Mouse (Mus musculus) Patski (cell line): ENCODE measurements around the gene Apbb1ip. TPM values are rescaled to one million over a fixed set of nuclear protein-coding genes. Genes with fewer than 3 reads are reported as not detected.
A peak's percentile ranks its signal among the peaks of the same experiment; 100 is the strongest.

ENCODE experiments used
- ATAC-seq: fragments of 100-300 bp; one replicate; pipeline ENCODE4 v1.8.0; 2021
- CTCF ChIA-PET: fragments of 350-600 bp; sonication (Branson Sonifier 250); formaldehyde crosslinking; loops from one replicate; lab custom pipeline; 2022; ENCODE audit warnings: inconsistent platforms; lab: Charles Lee
- POLR2A ChIA-PET: fragments of 350-600 bp; sonication (Branson Sonifier 250); formaldehyde crosslinking; loops from one replicate; lab custom pipeline; 2022; ENCODE audit warnings: antibody characterized with exemption, inconsistent platforms; lab: Charles Lee
- DNase-seq: peaks from one replicate; pipeline ENCODE4 v3.0.0-alpha.2; 2011; ENCODE audit warnings: low read depth, low spot score
- H3K27me3 ChIP-seq: fragments of 371-371 bp; one replicate; pipeline ENCODE4 v1.5.1; 2021
- CTCF ChIP-seq: fragments of 100-300 bp; IDR thresholded peaks from one replicate; pipeline ENCODE4 v1.5.1; 2021
- in situ Hi-C: fragments of 300-500 bp; cut with MboI; formaldehyde crosslinking; loops from 3 replicates; pipeline ENCODE4 v1.11.1; 2018; ENCODE audit warnings: low pct_unique_long_range_greater_than_20kb, mixed read lengths
- polyA plus RNA-seq: library from polyadenylated mRNA; unstranded; gene quantifications from one replicate; pipeline ENCODE4 v1.2.3, GENCODE M21; 2021

Gene Apbb1ip
- polyA plus RNA-seq = not detected

DNA sequence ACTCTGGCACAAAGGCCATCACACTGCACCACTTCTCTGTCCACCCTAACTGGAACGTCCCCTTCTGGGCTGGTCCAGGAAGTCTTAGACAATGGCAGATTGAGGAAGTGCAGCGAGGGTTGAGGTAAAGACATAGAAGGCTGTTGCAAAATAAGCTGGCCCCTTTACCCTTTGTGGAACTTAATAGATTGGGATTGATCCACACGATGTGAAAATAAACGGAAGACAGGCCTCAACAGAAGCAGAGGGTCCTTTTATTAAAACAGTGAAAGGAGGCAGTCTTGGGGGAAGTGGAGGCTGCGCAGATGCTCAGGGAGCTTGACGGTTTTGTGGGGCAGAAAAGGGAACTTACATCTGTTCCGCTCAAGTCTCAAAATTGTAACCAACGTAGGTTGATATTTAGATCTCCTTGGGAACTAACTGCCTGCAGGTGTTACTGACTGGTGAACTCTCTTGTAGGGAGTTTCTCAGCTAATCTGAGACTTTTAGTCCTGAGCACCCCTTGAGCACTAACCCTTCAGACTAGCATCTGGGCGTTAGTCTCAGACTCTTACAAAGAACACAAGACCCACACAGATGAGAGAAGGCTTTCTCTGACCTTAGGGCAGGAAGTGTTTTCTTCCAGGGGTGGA, at the start of gene Apbb1ip:
Gene Apbb1ip, plus strand, starts transcription at position 546 of the 632 bp plus-strand sequence.
- no peak for TF ChIP-seq CTCF
- ChIA-PET POLR2A (no interaction called here), CTCF (no interaction called here)
- ATAC-seq (no peak), DNase-seq (no peak)
- H3K27me3 ChIP-seq = peaks cover 8% of the 10 kb centered on the region
- in situ Hi-C loops = no loop called here

DNA sequence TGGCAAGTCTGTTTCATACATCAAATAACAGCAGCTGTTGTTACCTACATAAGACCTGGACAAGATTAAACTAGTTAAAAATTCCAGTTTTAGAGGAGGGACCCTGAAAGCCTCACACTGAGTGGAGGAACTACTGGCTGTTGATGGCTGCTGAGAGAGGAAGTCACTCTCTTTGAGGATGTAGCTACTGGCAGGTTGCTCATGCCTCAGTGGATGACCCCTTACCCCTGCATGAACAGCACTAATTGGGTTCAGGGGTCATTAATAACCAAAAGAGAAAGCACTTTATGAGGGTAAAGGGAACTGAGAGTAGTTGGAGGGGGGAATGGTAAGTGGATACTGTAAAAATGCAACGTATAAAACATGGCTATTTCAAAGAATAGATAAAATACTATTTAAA, 46.8 kb upstream of the Apbb1ip start:
- TF ChIP-seq CTCF = no peak
- POLR2A ChIA-PET = no interaction called here
- in situ Hi-C loops = no loop called here

DNA sequence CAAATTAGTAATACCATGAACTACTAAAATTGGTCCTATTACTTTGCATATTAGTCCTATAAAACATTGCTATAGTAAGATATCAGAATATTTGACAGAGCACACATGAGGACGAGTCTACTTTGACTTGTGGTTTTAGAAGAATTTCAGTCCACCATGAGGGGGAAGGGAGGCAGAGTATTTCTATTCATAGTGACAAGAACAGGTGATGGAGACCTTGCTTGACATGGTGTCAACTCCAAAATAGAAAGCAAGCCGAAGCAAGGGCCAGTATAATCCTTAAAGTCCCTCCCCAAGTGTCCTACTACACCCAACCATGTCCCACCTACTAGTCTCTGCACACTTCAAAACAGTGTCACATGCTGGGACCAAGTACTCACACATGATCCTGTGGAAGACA, 37.8 kb upstream of the Apbb1ip start:
- ChIA-PET CTCF (no interaction called here), POLR2A (no interaction called here)
- no peaks in the 10 kb centered on the region for H3K27me3 ChIP-seq
- no peak for TF ChIP-seq CTCF
- DNase-seq (no peak), ATAC-seq (no peak)
- in situ Hi-C loops = no loop called here

More for the DNA sequence above, 46.8 kb upstream of the Apbb1ip start:
- no peak for DNase-seq
- no peak for ATAC-seq
- CTCF ChIA-PET = no interaction called here
- peaks cover 4% of the 10 kb centered on the region for H3K27me3 ChIP-seq

GRCm38 (mm10) chr2:22739369-22739768, 34.5 kb upstream of the Apbb1ip start:
- ChIA-PET CTCF (interaction anchor here (1.0 kb wide), 1 partner anchor 13 kb away, joined by 3 read pairs; no protein-coding TSS in a partner anchor), POLR2A (no interaction called here)
- in situ Hi-C loops = no loop called here
- DNase-seq (peak; percentile 7), ATAC-seq (no peak)
- peaks cover 3% of the 10 kb centered on the region for H3K27me3 ChIP-seq
- TF ChIP-seq CTCF = no peak

GRCm38 (mm10) chr2:22740441-22740840, 33.5 kb upstream of the Apbb1ip start:
- DNase-seq = no peak

DNA sequence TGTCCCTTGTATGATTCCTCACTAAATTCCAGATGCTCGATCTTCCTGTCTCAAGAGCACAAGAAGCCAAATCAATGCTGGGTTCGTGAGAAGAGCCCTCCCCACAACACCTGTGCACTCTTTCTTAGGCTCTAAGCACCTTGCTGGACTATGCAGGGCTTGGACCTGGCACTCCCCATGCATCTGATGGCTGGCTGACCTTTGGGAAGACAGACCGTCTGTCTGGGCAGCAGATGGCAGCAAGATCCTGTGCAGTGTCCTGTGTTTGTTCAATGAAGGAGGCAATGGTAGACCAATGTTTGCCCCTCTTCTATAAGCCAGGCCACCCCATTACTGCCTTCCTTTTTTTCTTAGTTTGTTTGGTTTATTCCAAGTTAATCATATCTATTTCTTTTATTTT, 32.7 kb upstream of the Apbb1ip start:
- H3K27me3 ChIP-seq = peaks cover 6% of the 10 kb centered on the region
- in situ Hi-C loops = no loop called here
- TF ChIP-seq CTCF = no peak
- DNase-seq (no peak), ATAC-seq (no peak)
- ChIA-PET POLR2A (no interaction called here), CTCF (no interaction called here)

More at GRCm38 (mm10) chr2:22740441-22740840, 33.5 kb upstream of the Apbb1ip start:
- in situ Hi-C loops = no loop called here
- CTCF ChIA-PET = no interaction called here
- ATAC-seq = no peak
- POLR2A ChIA-PET = no interaction called here
- peaks cover 4% of the 10 kb centered on the region for H3K27me3 ChIP-seq
- no peak for TF ChIP-seq CTCF

DNA sequence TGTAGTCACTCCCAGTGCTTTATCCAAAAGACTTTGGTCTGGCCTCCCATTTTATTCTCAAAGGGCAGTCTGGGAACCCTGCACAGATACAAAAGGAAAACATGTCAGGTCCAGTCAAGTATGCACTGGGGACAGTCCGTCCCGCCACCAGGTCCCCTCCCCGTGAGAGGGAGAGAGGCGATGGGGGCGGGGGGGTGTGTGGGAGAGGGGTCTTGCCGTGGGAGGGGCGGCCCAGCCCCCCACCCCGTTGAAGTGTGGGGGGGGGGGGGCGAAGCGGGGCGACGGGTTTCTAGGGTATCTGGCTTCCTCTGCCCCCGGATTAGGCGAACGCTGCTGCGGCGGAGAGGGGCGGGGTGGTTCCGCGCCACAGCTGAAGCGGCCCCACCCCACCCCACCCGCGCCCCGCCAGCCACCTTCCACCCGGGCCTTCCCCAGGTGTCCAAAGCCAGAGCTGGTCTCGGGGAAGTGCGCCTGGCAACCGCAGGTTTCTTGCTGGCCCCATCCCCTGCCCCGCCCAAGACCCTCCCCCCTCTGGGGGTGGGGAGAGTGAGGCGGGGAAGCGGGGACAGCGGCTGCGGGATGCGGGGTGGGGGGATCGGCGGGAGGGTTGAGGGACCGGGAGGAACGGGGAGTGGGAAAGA, 29.7 kb upstream of the Apbb1ip start:
- CTCF ChIA-PET = no interaction called here
- DNase-seq (no peak), ATAC-seq (no peak)
- in situ Hi-C loops = no loop called here
- POLR2A ChIA-PET = no interaction called here
- TF ChIP-seq CTCF = no peak
- H3K27me3 ChIP-seq = peaks cover 6% of the 10 kb centered on the region

DNA sequence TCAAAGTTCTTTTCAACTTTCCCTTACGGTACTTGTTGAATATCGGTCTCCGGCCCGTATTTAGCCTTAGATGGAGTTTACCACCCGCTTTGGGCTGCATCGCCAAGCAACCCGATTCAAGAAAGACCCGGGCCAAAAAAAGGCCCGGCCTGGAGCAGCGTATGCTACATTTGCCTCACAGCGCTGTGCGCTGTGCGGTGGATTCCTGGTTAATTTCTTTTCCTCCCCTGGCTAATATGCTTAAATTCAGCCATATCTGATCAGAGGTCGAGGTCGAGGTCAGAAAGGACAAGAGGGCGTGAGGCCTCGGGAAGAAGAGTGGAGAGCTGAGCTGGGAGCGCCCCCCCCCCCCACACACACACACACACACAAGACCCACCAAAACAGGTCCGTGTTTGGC, 29.0 kb upstream of the Apbb1ip start:
- ATAC-seq (no peak), DNase-seq (peak; percentile 47)
- H3K27me3 ChIP-seq = peaks cover 6% of the 10 kb centered on the region
- ChIA-PET POLR2A (no interaction called here), CTCF (no interaction called here)
- in situ Hi-C loops = no loop called here
- no peak for TF ChIP-seq CTCF

GRCm38 (mm10) chr2:22746785-22747184, 27.1 kb upstream of the Apbb1ip start:
- ATAC-seq = no peak
- no peak for DNase-seq
- ChIA-PET CTCF (no interaction called here), POLR2A (no interaction called here)
- no peak for TF ChIP-seq CTCF
- in situ Hi-C loops = no loop called here
- H3K27me3 ChIP-seq = peaks cover 6% of the 10 kb centered on the region

DNA sequence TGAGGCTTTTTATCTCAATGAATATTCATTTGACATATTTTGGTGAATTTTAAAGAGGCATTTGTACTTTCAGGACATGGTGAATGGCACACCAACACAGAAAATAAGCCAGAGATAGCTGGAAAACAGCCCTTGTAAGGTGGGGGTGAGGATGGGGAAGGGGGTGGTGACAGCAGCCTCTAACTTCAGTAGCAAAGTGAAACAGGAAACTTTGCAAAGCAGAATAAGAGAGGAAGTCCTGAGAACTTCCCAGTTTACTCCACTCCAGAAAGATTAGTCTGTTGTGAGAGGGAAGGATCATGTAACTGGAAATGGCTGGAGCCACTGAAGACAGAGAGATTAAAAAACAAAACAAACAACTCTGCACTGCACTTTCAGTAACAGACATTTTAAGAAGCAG, 26.0 kb upstream of the Apbb1ip start:
- in situ Hi-C loops = no loop called here
- ChIA-PET CTCF (no interaction called here), POLR2A (no interaction called here)
- no peak for TF ChIP-seq CTCF
- H3K27me3 ChIP-seq = peaks cover 9% of the 10 kb centered on the region
- DNase-seq (no peak), ATAC-seq (no peak)

DNA sequence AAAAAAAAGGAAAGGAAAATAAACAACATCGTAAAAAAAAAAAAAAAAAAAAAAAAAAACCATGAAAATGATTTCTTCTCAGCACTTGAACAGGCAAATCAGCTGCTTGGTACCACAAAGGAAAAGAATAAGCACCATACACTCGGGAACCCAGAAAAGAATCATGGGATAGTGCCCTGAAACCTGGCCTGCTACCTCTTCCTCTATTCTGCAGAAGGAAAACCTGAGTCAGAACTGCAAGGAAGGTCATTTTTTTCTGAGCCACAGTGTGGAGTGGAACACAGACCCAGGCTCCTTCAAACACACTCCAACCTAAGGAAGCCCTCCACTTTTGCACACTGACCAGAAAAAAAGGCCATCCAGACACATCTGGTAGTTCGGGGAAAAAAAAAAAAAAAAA, 24.1 kb upstream of the Apbb1ip start:
- ChIA-PET CTCF (no interaction called here), POLR2A (no interaction called here)
- DNase-seq = no peak
- ATAC-seq = no peak
- in situ Hi-C loops = no loop called here
- TF ChIP-seq CTCF = no peak
- peaks cover 9% of the 10 kb centered on the region for H3K27me3 ChIP-seq

DNA sequence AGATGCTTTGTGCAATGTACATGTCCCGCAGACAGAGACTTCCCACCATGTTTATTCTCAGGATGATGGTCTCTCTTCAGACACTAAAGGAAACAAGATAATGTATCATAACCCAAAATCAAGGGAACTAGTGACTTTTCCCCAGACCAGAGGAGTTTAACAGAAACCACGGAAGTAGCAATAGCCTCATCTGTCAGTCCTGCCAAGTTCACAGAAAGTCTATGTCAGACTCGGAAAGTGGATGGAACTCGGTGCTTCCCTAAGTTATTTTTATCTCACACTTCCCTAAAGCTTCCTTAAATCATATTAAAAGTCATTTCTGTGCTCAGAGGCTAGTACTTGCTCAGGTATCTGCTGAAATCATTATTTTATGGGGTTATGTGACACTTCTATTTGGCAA, 21.4 kb upstream of the Apbb1ip start:
- H3K27me3 ChIP-seq = peaks cover 6% of the 10 kb centered on the region
- POLR2A ChIA-PET = no interaction called here
- CTCF ChIA-PET = interaction anchor here (1.1 kb wide), 1 partner anchor 14 kb away, joined by 3 read pairs; no protein-coding TSS in a partner anchor
- in situ Hi-C loops = no loop called here
- TF ChIP-seq CTCF = no peak
- DNase-seq (no peak), ATAC-seq (no peak)
